In genomic region chr11:55542671-55543070, GRCm38 (mm10) we compare ENCODE assay signal across 17 mouse cellular contexts.
"Had no signal": no experiment of that assay in that cellular context is flagged by ENCODE, and none has a peak within 500 bp of the region (broad histone marks: within the 10 kb centered on the region; RNA-seq: fewer than 3 reads in every experiment).

No protein-coding gene starts in this region.

- H3K4me3 ChIP-seq: lung, embryonic 15.5 days; megakaryocyte, embryonic 14.5 days; midbrain, embryonic 12.5 days; neural tube, embryonic 12.5 days; stomach, embryonic 15.5 days had no signal

- H3K27me3 ChIP-seq: lung, embryonic 15.5 days; megakaryocyte, embryonic 14.5 days; midbrain, embryonic 12.5 days; neural tube, embryonic 12.5 days; stomach, embryonic 15.5 days had no signal

- DNase-seq: liver, postnatal 0 days; lung, adult 2 months; lung, postnatal 14 days; lung, postnatal 36 days; midbrain, embryonic 14.5 days; right cerebral cortex, postnatal 14 days; thymus, adult 2 months; thymus, postnatal 25 days; thymus, postnatal 4 days had no signal

- H3K9ac ChIP-seq: liver, postnatal 0 days; lung, embryonic 15.5 days; midbrain, embryonic 12.5 days; neural tube, embryonic 12.5 days; stomach, embryonic 15.5 days had no signal

- H3K4me1 ChIP-seq: lung, embryonic 15.5 days; midbrain, embryonic 12.5 days; neural tube, embryonic 12.5 days; stomach, embryonic 15.5 days had no signal

- H3K27ac ChIP-seq: lung, embryonic 15.5 days; macrophage; midbrain, embryonic 12.5 days; neural tube, embryonic 12.5 days; stomach, embryonic 15.5 days; stomach, postnatal 0 days had no signal

- H3K4me2 ChIP-seq: lung, embryonic 15.5 days; midbrain, embryonic 12.5 days; neural tube, embryonic 12.5 days; stomach, embryonic 15.5 days had no signal

- H3K9me3 ChIP-seq: lung, embryonic 15.5 days; midbrain, embryonic 12.5 days; neural tube, embryonic 12.5 days; stomach, embryonic 15.5 days had no signal

- ATAC-seq: liver, postnatal 0 days; lung, postnatal 0 days had no signal

- H3K36me3 ChIP-seq: lung, embryonic 15.5 days; midbrain, embryonic 12.5 days; stomach, embryonic 15.5 days had no signal
